Mouse (Mus musculus): ENCODE results near the gene 1700018F24Rik. TPM values are rescaled to one million over a fixed set of nuclear protein-coding genes. Genes with fewer than 3 reads are reported as not detected.
A peak's percentile ranks its signal among the peaks of the same experiment; 100 is the strongest.
"Not testable (repeated sequence)": the region's sequence is repeated elsewhere in the genome, so short reads cannot be mapped to it uniquely, and the experiment has no call there.

Gene 1700018F24Rik
- total and polyA plus RNA-seq, 2 experiments from 2014 or later = not detected

GRCm38 (mm10) chr5:145068863-145069262 lies 26.1 kb downstream of the 1700018F24Rik start:
- H3K9me3 ChIP-seq (replicated peaks; ENCODE audit: control insufficient read depth, low read length) = no peaks in the 10 kb centered on the region
- no peak overlapping the region for H3K4me3 ChIP-seq (ENCODE audit: low read depth, low read length)
- H3K9ac ChIP-seq (replicated peaks; ENCODE audit: low read depth, low read length) = no peak overlapping the region
- TF ChIP-seq EP300 (IDR thresholded peaks at IDR 0.05; ENCODE audit: low read depth) = no peak
- no peak for TF ChIP-seq CTCF (IDR thresholded peaks at IDR 0.05; ENCODE audit: low read depth)
- no peaks in the 10 kb centered on the region for H3K27me3 ChIP-seq (ENCODE audit: control insufficient read depth, insufficient read depth, low read length)
- WGBS = 35% methylated on average over 3 of the region's 3 CpGs
- no peak for ATAC-seq (ENCODE audit: insufficient read depth, low read depth)
- no peak for DNase-seq (ENCODE audit: low spot score)
- H3K4me2 ChIP-seq (ENCODE audit: low read depth, low read length) = no peak overlapping the region
- no peaks in the 10 kb centered on the region for H3K4me1 ChIP-seq (ENCODE audit: control insufficient read depth, insufficient read depth)
- H3K27ac ChIP-seq (ENCODE audit: low read depth) = no peak overlapping the region
- H3K36me3 ChIP-seq (replicated peaks; ENCODE audit: control insufficient read depth, insufficient read depth, low read length) = no peaks in the 10 kb centered on the region

DNA sequence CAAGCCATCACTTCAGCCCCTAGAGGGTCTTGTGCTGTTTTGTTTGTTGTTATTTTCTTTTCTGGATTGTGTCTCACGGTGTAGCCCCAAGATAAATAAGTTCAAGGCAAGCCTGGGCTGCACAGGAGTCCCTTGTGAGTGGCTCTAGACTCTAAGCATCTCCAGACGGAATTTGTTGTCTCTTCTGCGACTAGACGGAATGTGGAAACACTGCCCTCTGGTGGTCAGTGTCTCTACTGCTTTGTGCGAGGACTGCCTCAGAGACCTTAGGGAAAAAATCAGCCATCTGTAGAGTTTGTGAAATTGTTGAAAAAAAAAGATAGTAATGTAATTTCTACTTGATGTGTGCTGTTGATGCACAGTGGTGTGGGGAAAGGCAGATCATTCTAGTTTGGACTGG lies 26.9 kb downstream of the 1700018F24Rik start:
- peak; percentile 87 for TF ChIP-seq CTCF (IDR thresholded peaks at IDR 0.05; ENCODE audit: low read depth)
- no peak for TF ChIP-seq EP300 (IDR thresholded peaks at IDR 0.05; ENCODE audit: low read depth)
- Histone ChIP-seq H3K27ac (ENCODE audit: low read depth) (no peak overlapping the region), H3K9me3 (replicated peaks; ENCODE audit: control insufficient read depth, low read length) (no peaks in the 10 kb centered on the region), H3K9ac (replicated peaks; ENCODE audit: low read depth, low read length) (no peak overlapping the region), H3K4me1 (ENCODE audit: control insufficient read depth, insufficient read depth) (no peaks in the 10 kb centered on the region), H3K4me3 (ENCODE audit: low read depth, low read length) (no peak overlapping the region), H3K36me3 (replicated peaks; ENCODE audit: control insufficient read depth, insufficient read depth, low read length) (no peaks in the 10 kb centered on the region), H3K27me3 (ENCODE audit: control insufficient read depth, insufficient read depth, low read length) (no peaks in the 10 kb centered on the region), H3K4me2 (ENCODE audit: low read depth, low read length) (no peak overlapping the region)
- DNase-seq (ENCODE audit: low spot score) (peak; percentile 39), ATAC-seq (ENCODE audit: insufficient read depth, low read depth) (no peak)
- under 1% methylated on average over 5 of the region's 5 CpGs for WGBS

DNA sequence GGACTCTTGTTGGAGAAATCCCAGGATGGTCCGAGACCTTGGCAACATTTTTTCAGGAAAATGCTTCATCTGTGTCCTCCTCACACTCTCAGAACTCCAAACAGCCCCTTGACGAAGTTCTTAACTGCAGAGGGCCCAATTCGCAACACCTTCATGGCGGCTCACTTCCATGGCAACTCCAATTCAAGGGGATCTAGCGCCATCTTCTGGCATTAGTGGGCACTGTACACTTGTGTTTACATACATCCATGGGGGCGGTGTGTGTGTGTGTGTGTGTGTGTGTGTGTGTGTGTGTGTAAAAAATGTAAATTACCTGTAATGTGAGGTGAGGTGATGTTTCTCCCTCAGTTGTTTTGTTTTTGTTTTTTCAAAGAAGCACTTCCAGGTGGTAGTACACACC lies 28.6 kb downstream of the 1700018F24Rik start:
- TF ChIP-seq EP300 (IDR thresholded peaks at IDR 0.05; ENCODE audit: low read depth) = no peak
- TF ChIP-seq CTCF (IDR thresholded peaks at IDR 0.05; ENCODE audit: low read depth) = peak; percentile 36
- no peak for DNase-seq (ENCODE audit: low spot score)
- Histone ChIP-seq H3K27me3 (ENCODE audit: control insufficient read depth, insufficient read depth, low read length) (no peaks in the 10 kb centered on the region), H3K9ac (replicated peaks; ENCODE audit: low read depth, low read length) (no peak overlapping the region), H3K36me3 (replicated peaks; ENCODE audit: control insufficient read depth, insufficient read depth, low read length) (no peaks in the 10 kb centered on the region), H3K27ac (ENCODE audit: low read depth) (no peak overlapping the region), H3K4me3 (ENCODE audit: low read depth, low read length) (no peak overlapping the region), H3K4me2 (ENCODE audit: low read depth, low read length) (no peak overlapping the region), H3K4me1 (ENCODE audit: control insufficient read depth, insufficient read depth) (no peaks in the 10 kb centered on the region), H3K9me3 (replicated peaks; ENCODE audit: control insufficient read depth, low read length) (no peaks in the 10 kb centered on the region)
- WGBS = 50% methylated on average over 6 of the region's 6 CpGs
- ATAC-seq (ENCODE audit: insufficient read depth, low read depth) = no peak

GRCm38 (mm10) chr5:145075081-145075480 lies 32.3 kb downstream of the 1700018F24Rik start:
- no peak overlapping the region for H3K4me2 ChIP-seq (ENCODE audit: low read depth, low read length)
- H3K27ac ChIP-seq (ENCODE audit: low read depth) = no peak overlapping the region
- no peaks in the 10 kb centered on the region for H3K36me3 ChIP-seq (replicated peaks; ENCODE audit: control insufficient read depth, insufficient read depth, low read length)
- ATAC-seq (ENCODE audit: insufficient read depth, low read depth) = no peak
- no peaks in the 10 kb centered on the region for H3K4me1 ChIP-seq (ENCODE audit: control insufficient read depth, insufficient read depth)
- TF ChIP-seq CTCF (IDR thresholded peaks at IDR 0.05; ENCODE audit: low read depth) = no peak
- TF ChIP-seq EP300 (IDR thresholded peaks at IDR 0.05; ENCODE audit: low read depth) = no peak
- no peaks in the 10 kb centered on the region for H3K9me3 ChIP-seq (replicated peaks; ENCODE audit: control insufficient read depth, low read length)
- no peak for DNase-seq (ENCODE audit: low spot score)
- WGBS = 34% methylated on average over 3 of the region's 3 CpGs
- H3K27me3 ChIP-seq (ENCODE audit: control insufficient read depth, insufficient read depth, low read length) = no peaks in the 10 kb centered on the region
- no peak overlapping the region for H3K4me3 ChIP-seq (ENCODE audit: low read depth, low read length)
- H3K9ac ChIP-seq (replicated peaks; ENCODE audit: low read depth, low read length) = no peak overlapping the region

- H3K9ac ChIP-seq (replicated peaks; ENCODE audit: low read depth, low read length) = no peak overlapping the region
- ATAC-seq (ENCODE audit: insufficient read depth, low read depth) (no peak), DNase-seq (ENCODE audit: low spot score) (no peak)
- H3K4me3 ChIP-seq (ENCODE audit: low read depth, low read length) = no peak overlapping the region
- no peak overlapping the region for H3K4me2 ChIP-seq (ENCODE audit: low read depth, low read length)
- H3K27ac ChIP-seq (ENCODE audit: low read depth) = no peak overlapping the region
- 86% methylated on average over 10 of the region's 10 CpGs for WGBS
- no peak for TF ChIP-seq CTCF (IDR thresholded peaks at IDR 0.05; ENCODE audit: low read depth)
- no peak for TF ChIP-seq EP300 (IDR thresholded peaks at IDR 0.05; ENCODE audit: low read depth)
- peaks cover 9% of the 10 kb centered on the region for H3K4me1 ChIP-seq (ENCODE audit: control insufficient read depth, insufficient read depth)
- H3K36me3 ChIP-seq (replicated peaks; ENCODE audit: control insufficient read depth, insufficient read depth, low read length) = no peaks in the 10 kb centered on the region
- H3K9me3 ChIP-seq (replicated peaks; ENCODE audit: control insufficient read depth, low read length) = no peaks in the 10 kb centered on the region
- H3K27me3 ChIP-seq (ENCODE audit: control insufficient read depth, insufficient read depth, low read length) = no peaks in the 10 kb centered on the region
Observed at GRCm38 (mm10) chr5:145081866-145082613, 39.2 kb downstream of the 1700018F24Rik start.

DNA sequence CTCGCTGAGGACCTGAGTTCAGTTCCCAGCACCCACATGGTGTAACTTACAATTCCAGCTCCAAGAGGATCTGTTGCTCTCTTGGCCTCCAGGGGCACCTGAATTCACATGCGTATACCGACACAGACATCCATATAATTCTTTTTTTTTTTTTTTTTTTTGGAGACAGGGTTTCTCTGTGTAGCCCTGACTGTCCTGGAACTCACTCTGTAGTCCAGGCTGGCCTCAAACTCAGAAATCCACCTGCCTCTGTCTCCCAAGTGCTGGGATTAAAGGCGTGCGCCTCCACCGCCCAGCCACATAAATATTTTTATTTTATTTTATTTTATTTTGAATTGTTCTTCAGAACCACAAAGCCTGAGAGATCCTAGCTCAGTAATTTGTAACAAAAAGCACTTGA lies 40.4 kb downstream of the 1700018F24Rik start:
- H3K4me1 ChIP-seq (ENCODE audit: control insufficient read depth, insufficient read depth); ATAC-seq (ENCODE audit: insufficient read depth, low read depth); H3K36me3 ChIP-seq (replicated peaks; ENCODE audit: control insufficient read depth, insufficient read depth, low read length); H3K9me3 ChIP-seq (replicated peaks; ENCODE audit: control insufficient read depth, low read length); DNase-seq (ENCODE audit: low spot score); H3K27me3 ChIP-seq (ENCODE audit: control insufficient read depth, insufficient read depth, low read length): not testable (repeated sequence)
- 43% methylated on average over 6 of the region's 6 CpGs for WGBS
- Histone ChIP-seq H3K4me2 (ENCODE audit: low read depth, low read length) (peak overlapping the region; percentile 98), H3K4me3 (ENCODE audit: low read depth, low read length) (peak overlapping the region; percentile 91), H3K9ac (replicated peaks; ENCODE audit: low read depth, low read length) (peak overlapping the region; percentile 88), H3K27ac (ENCODE audit: low read depth) (peak overlapping the region; percentile 77; the same call in 1 of the 2 replicates)
